Mouse (Mus musculus): ENCODE results near the gene Fgfbp3. TPM values are rescaled to one million over a fixed set of nuclear protein-coding genes. Genes with fewer than 3 reads are reported as not detected.
"Not testable (repeated sequence)": the region's sequence is repeated elsewhere in the genome, so short reads cannot be mapped to it uniquely, and the experiment has no call there.

Fgfbp3 gene
- polyA plus RNA-seq, 1 experiment from 2014 or later: 5.5 TPM

- no peak for ATAC-seq (ENCODE audit: low read depth)
- no peak overlapping the region for H3K4me2 ChIP-seq (ENCODE audit: low read depth, low read length)
- peaks cover 13% of the 10 kb centered on the region for H3K36me3 ChIP-seq (ENCODE audit: control insufficient read depth, insufficient read depth, low read length)
- 31% methylated on average over 10 of the region's 10 CpGs for WGBS
- no peaks in the 10 kb centered on the region for H3K4me1 ChIP-seq (replicated peaks; ENCODE audit: control insufficient read depth, insufficient read depth, low read length)
- H3K9ac ChIP-seq (ENCODE audit: low read length): no peak overlapping the region
- H3K4me3 ChIP-seq (ENCODE audit: low read length): no peak overlapping the region
- H3K9me3 ChIP-seq (ENCODE audit: control insufficient read depth, low read length): no peaks in the 10 kb centered on the region
- H3K27me3 ChIP-seq (ENCODE audit: control insufficient read depth, insufficient read depth, low read depth, low read length): no peaks in the 10 kb centered on the region
- H3K27ac ChIP-seq (ENCODE audit: low read length): no peak overlapping the region
Observed at GRCm38 (mm10) chr19:36896791-36897569, 22.4 kb downstream of the Fgfbp3 start.

- H3K4me1 ChIP-seq (replicated peaks; ENCODE audit: control insufficient read depth, insufficient read depth, low read length): no peaks in the 10 kb centered on the region
- peaks cover 48% of the 10 kb centered on the region for H3K36me3 ChIP-seq (ENCODE audit: control insufficient read depth, insufficient read depth, low read length)
- no peak overlapping the region for H3K4me2 ChIP-seq (ENCODE audit: low read depth, low read length)
- no peak overlapping the region for H3K4me3 ChIP-seq (ENCODE audit: low read length)
- no peaks in the 10 kb centered on the region for H3K9me3 ChIP-seq (ENCODE audit: control insufficient read depth, low read length)
- 92% methylated on average over 3 of the region's 3 CpGs for whole genome bisulfite sequencing
- H3K27me3 ChIP-seq (ENCODE audit: control insufficient read depth, insufficient read depth, low read depth, low read length): no peaks in the 10 kb centered on the region
- H3K9ac ChIP-seq (ENCODE audit: low read length): no peak overlapping the region
- no peak overlapping the region for H3K27ac ChIP-seq (ENCODE audit: low read length)
- no peak for ATAC-seq (ENCODE audit: low read depth)
Observed at GRCm38 (mm10) chr19:36891746-36892145, 27.7 kb downstream of the Fgfbp3 start.

GRCm38 (mm10) chr19:36887706-36888105 is 31.7 kb downstream of the Fgfbp3 start:
- Histone ChIP-seq H3K27me3 (ENCODE audit: control insufficient read depth, insufficient read depth, low read depth, low read length) (no peaks in the 10 kb centered on the region), H3K9me3 (ENCODE audit: control insufficient read depth, low read length) (no peaks in the 10 kb centered on the region), H3K4me2 (ENCODE audit: low read depth, low read length) (no peak overlapping the region), H3K4me1 (replicated peaks; ENCODE audit: control insufficient read depth, insufficient read depth, low read length) (no peaks in the 10 kb centered on the region), H3K4me3 (ENCODE audit: low read length) (no peak overlapping the region), H3K27ac (ENCODE audit: low read length) (no peak overlapping the region), H3K9ac (ENCODE audit: low read length) (no peak overlapping the region), H3K36me3 (ENCODE audit: control insufficient read depth, insufficient read depth, low read length) (peaks cover 64% of the 10 kb centered on the region)
- WGBS: 69% methylated on average over 3 of the region's 3 CpGs
- no peak for ATAC-seq (ENCODE audit: low read depth)

GRCm38 (mm10) chr19:36886316-36886715 is 33.1 kb downstream of the Fgfbp3 start:
- Histone ChIP-seq H3K9ac (ENCODE audit: low read length) (no peak overlapping the region), H3K27me3 (ENCODE audit: control insufficient read depth, insufficient read depth, low read depth, low read length) (no peaks in the 10 kb centered on the region), H3K4me1 (replicated peaks; ENCODE audit: control insufficient read depth, insufficient read depth, low read length) (no peaks in the 10 kb centered on the region), H3K27ac (ENCODE audit: low read length) (no peak overlapping the region), H3K36me3 (ENCODE audit: control insufficient read depth, insufficient read depth, low read length) (peaks cover 67% of the 10 kb centered on the region), H3K4me2 (ENCODE audit: low read depth, low read length) (no peak overlapping the region), H3K9me3 (ENCODE audit: control insufficient read depth, low read length) (no peaks in the 10 kb centered on the region), H3K4me3 (ENCODE audit: low read length) (no peak overlapping the region)
- WGBS: 77% methylated on average over 2 of the region's 2 CpGs
- ATAC-seq (ENCODE audit: low read depth): no peak

- peaks cover 63% of the 10 kb centered on the region for H3K36me3 ChIP-seq (ENCODE audit: control insufficient read depth, insufficient read depth, low read length)
Observed at GRCm38 (mm10) chr19:36883119-36883518, 36.3 kb downstream of the Fgfbp3 start.

GRCm38 (mm10) chr19:36878743-36879495 is 40.5 kb downstream of the Fgfbp3 start:
- no peak overlapping the region for H3K9ac ChIP-seq (ENCODE audit: low read length)
- H3K4me1 ChIP-seq (replicated peaks; ENCODE audit: control insufficient read depth, insufficient read depth, low read length): no peaks in the 10 kb centered on the region
- H3K4me3 ChIP-seq (ENCODE audit: low read length): no peak overlapping the region
- no peak overlapping the region for H3K27ac ChIP-seq (ENCODE audit: low read length)
- H3K9me3 ChIP-seq (ENCODE audit: control insufficient read depth, low read length): no peaks in the 10 kb centered on the region
- 75% methylated on average over 11 of the region's 11 CpGs for WGBS
- H3K36me3 ChIP-seq (ENCODE audit: control insufficient read depth, insufficient read depth, low read length): peaks cover 56% of the 10 kb centered on the region
- no peak overlapping the region for H3K4me2 ChIP-seq (ENCODE audit: low read depth, low read length)
- H3K27me3 ChIP-seq (ENCODE audit: control insufficient read depth, insufficient read depth, low read depth, low read length): no peaks in the 10 kb centered on the region
- no peak for ATAC-seq (ENCODE audit: low read depth)

More at GRCm38 (mm10) chr19:36883119-36883518, 36.3 kb downstream of the Fgfbp3 start:
- Histone ChIP-seq H3K27me3 (ENCODE audit: control insufficient read depth, insufficient read depth, low read depth, low read length) (no peaks in the 10 kb centered on the region), H3K9me3 (ENCODE audit: control insufficient read depth, low read length) (no peaks in the 10 kb centered on the region), H3K4me1 (replicated peaks; ENCODE audit: control insufficient read depth, insufficient read depth, low read length) (no peaks in the 10 kb centered on the region), H3K4me3 (ENCODE audit: low read length) (no peak overlapping the region), H3K4me2 (ENCODE audit: low read depth, low read length) (no peak overlapping the region), H3K27ac (ENCODE audit: low read length) (no peak overlapping the region), H3K9ac (ENCODE audit: low read length) (no peak overlapping the region)
- WGBS: 85% methylated on average over 6 of the region's 6 CpGs
- no peak for ATAC-seq (ENCODE audit: low read depth)

- Histone ChIP-seq H3K27ac (ENCODE audit: low read length) (no peak overlapping the region), H3K9me3 (ENCODE audit: control insufficient read depth, low read length) (no peaks in the 10 kb centered on the region), H3K9ac (ENCODE audit: low read length) (no peak overlapping the region), H3K4me2 (ENCODE audit: low read depth, low read length) (no peak overlapping the region), H3K4me3 (ENCODE audit: low read length) (no peak overlapping the region), H3K27me3 (ENCODE audit: control insufficient read depth, insufficient read depth, low read depth, low read length) (no peaks in the 10 kb centered on the region), H3K36me3 (ENCODE audit: control insufficient read depth, insufficient read depth, low read length) (peaks cover 54% of the 10 kb centered on the region), H3K4me1 (replicated peaks; ENCODE audit: control insufficient read depth, insufficient read depth, low read length) (no peaks in the 10 kb centered on the region)
- ATAC-seq (ENCODE audit: low read depth): no peak
Observed at GRCm38 (mm10) chr19:36877329-36877728, 42.1 kb downstream of the Fgfbp3 start.

- Histone ChIP-seq H3K4me1 (replicated peaks; ENCODE audit: control insufficient read depth, insufficient read depth, low read length) (no peaks in the 10 kb centered on the region), H3K9me3 (ENCODE audit: control insufficient read depth, low read length) (no peaks in the 10 kb centered on the region), H3K4me3 (ENCODE audit: low read length) (no peak overlapping the region), H3K36me3 (ENCODE audit: control insufficient read depth, insufficient read depth, low read length) (peaks cover 42% of the 10 kb centered on the region), H3K4me2 (ENCODE audit: low read depth, low read length) (no peak overlapping the region), H3K27ac (ENCODE audit: low read length) (no peak overlapping the region), H3K9ac (ENCODE audit: low read length) (no peak overlapping the region), H3K27me3 (ENCODE audit: control insufficient read depth, insufficient read depth, low read depth, low read length) (no peaks in the 10 kb centered on the region)
- ATAC-seq (ENCODE audit: low read depth): no peak
- 73% methylated on average over 2 of the region's 2 CpGs for WGBS
Observed at GRCm38 (mm10) chr19:36874651-36875050, 44.8 kb downstream of the Fgfbp3 start.

GRCm38 (mm10) chr19:36868675-36869074 is 50.7 kb downstream of the Fgfbp3 start:
- not testable (repeated sequence) for H3K4me2 ChIP-seq (ENCODE audit: low read depth, low read length); H3K4me3 ChIP-seq (ENCODE audit: low read length); H3K9me3 ChIP-seq (ENCODE audit: control insufficient read depth, low read length); H3K4me1 ChIP-seq (replicated peaks; ENCODE audit: control insufficient read depth, insufficient read depth, low read length); ATAC-seq (ENCODE audit: low read depth); H3K27me3 ChIP-seq (ENCODE audit: control insufficient read depth, insufficient read depth, low read depth, low read length); H3K27ac ChIP-seq (ENCODE audit: low read length); H3K9ac ChIP-seq (ENCODE audit: low read length)
- WGBS: 75% methylated on average over 3 of the region's 3 CpGs
- H3K36me3 ChIP-seq (ENCODE audit: control insufficient read depth, insufficient read depth, low read length): peaks cover 40% of the 10 kb centered on the region
